Mouse (Mus musculus) CH12.LX (cell line): ENCODE measurements around the gene Defb36. TPM values are rescaled to one million over a fixed set of nuclear protein-coding genes. Genes with fewer than 3 reads are reported as not detected.

Experiments
- DNase-seq: peaks from one replicate; pipeline ENCODE4 v3.0.0-alpha.2; 2013; ENCODE audit errors: extremely low read depth
- H3K27ac ChIP-seq: 2 replicates; pipeline ENCODE4 v1.5.1; 2012; ENCODE audit warnings: low read depth, mild to moderate bottlenecking, control low read depth, moderate library complexity; ENCODE audit not compliant: insufficient read depth
- H3K27me3 ChIP-seq: replicated peaks from 2 replicates; pipeline ENCODE3; 2012; ENCODE audit warnings: inconsistent platforms
- H3K36me3 ChIP-seq, 2 experiments: replicated peaks in 1 of 2; 2 replicates each; pipeline versions ENCODE3 to v1.6.1; 2012; ENCODE audit warnings: inconsistent platforms in 1 of 2, low read length in 1 of 2, mild to moderate bottlenecking in 1 of 2, mixed read lengths in 1 of 2, moderate library complexity in 1 of 2; ENCODE audit not compliant: control insufficient read depth in 1 of 2, insufficient read depth in 1 of 2
- H3K4me1 ChIP-seq, 2 experiments: 2 replicates each; pipeline ENCODE4 v1.6.1; 2012; ENCODE audit warnings: inconsistent platforms in 1 of 2, moderate library complexity in 1 of 2; ENCODE audit not compliant: insufficient read depth in 2 of 2, control insufficient read depth in 1 of 2
- H3K4me2 ChIP-seq: 2 replicates; pipeline ENCODE4 v1.6.1; 2012; ENCODE audit warnings: low read depth, mild to moderate bottlenecking, control low read depth; ENCODE audit not compliant: poor library complexity, insufficient read depth, severe bottlenecking
- H3K4me3 ChIP-seq, 3 experiments: fragments of 150-350 bp in 1 of 3; sonication (generic) in 1 of 3; replicated peaks in 1 of 3; 2 replicates each; pipeline versions ENCODE3 to v1.5.1; 2011 to 2012; ENCODE audit warnings: low read depth in 2 of 3, low read length in 2 of 3, mild to moderate bottlenecking in 2 of 3, moderate library complexity in 2 of 3, control low read depth in 1 of 3, improper control_type of control experiment in 1 of 3, inconsistent platforms in 1 of 3, mixed read lengths in 1 of 3; ENCODE audit not compliant: poor library complexity in 1 of 3
- H3K79me2 ChIP-seq: replicated peaks from 2 replicates; pipeline ENCODE4 v1.6.1; 2012; ENCODE audit warnings: mild to moderate bottlenecking, moderate library complexity; ENCODE audit not compliant: control insufficient read depth, poor library complexity, insufficient read depth, severe bottlenecking; ENCODE audit errors: extremely low read depth
- H3K9ac ChIP-seq: 2 replicates; pipeline ENCODE4 v1.6.1; 2012; ENCODE audit warnings: low read depth, mild to moderate bottlenecking, control low read depth, moderate library complexity; ENCODE audit not compliant: insufficient read depth
- H3K9me3 ChIP-seq: replicated peaks from 2 replicates; pipeline ENCODE3; 2012; ENCODE audit warnings: low read length, inconsistent platforms, mixed read lengths
- BHLHE40 ChIP-seq: IDR thresholded peaks from 2 replicates; pipeline ENCODE4 v1.6.1; 2011; ENCODE audit warnings: mild to moderate bottlenecking, low read depth, low read length, improper control_type of control experiment
- CHD2 ChIP-seq: IDR thresholded peaks from 2 replicates; pipeline ENCODE4 v1.6.1; 2011; ENCODE audit warnings: low read length, improper control_type of control experiment
- CTCF ChIP-seq, 2 experiments: IDR thresholded peaks in 1 of 2; conservative IDR thresholded peaks in 1 of 2; 2 replicates each; pipeline ENCODE4 v1.5.1; 2011 to 2012; ENCODE audit warnings: low read depth in 2 of 2, low read length in 2 of 2, improper control_type of control experiment in 1 of 2, inconsistent platforms in 1 of 2, mild to moderate bottlenecking in 1 of 2, moderate library complexity in 1 of 2
- E2F4 ChIP-seq: IDR thresholded peaks from 2 replicates; pipeline ENCODE4 v1.6.1; 2011; ENCODE audit warnings: low read depth, low read length, improper control_type of control experiment; ENCODE audit not compliant: insufficient replicate concordance
- EP300 ChIP-seq: IDR thresholded peaks from 2 replicates; pipeline ENCODE4 v1.6.1; 2011; ENCODE audit warnings: low read length, improper control_type of control experiment
- GABPA ChIP-seq: IDR thresholded peaks from 2 replicates; pipeline ENCODE4 v1.6.1; 2012; ENCODE audit warnings: low read depth, low read length, improper control_type of control experiment, inconsistent platforms; ENCODE audit not compliant: insufficient replicate concordance
- HCFC1 ChIP-seq: IDR thresholded peaks from 2 replicates; pipeline ENCODE4 v1.6.1; 2012; ENCODE audit warnings: low read depth, mild to moderate bottlenecking, inconsistent platforms, low read length, improper control_type of control experiment
- IRF4 ChIP-seq: IDR thresholded peaks from 2 replicates; pipeline ENCODE4 v1.6.1; 2014; ENCODE audit warnings: low read depth, mild to moderate bottlenecking, inconsistent platforms, low read length, improper control_type of control experiment
- JUND ChIP-seq: conservative IDR thresholded peaks from 2 replicates; pipeline ENCODE4 v1.6.1; 2011; ENCODE audit warnings: low read depth, low read length, improper control_type of control experiment
- KAT2A ChIP-seq: IDR thresholded peaks from 2 replicates; pipeline ENCODE4 v1.6.1; 2012; ENCODE audit warnings: low read length, improper control_type of control experiment, inconsistent platforms; ENCODE audit not compliant: insufficient replicate concordance
- MXI1 ChIP-seq: IDR thresholded peaks from 2 replicates; pipeline ENCODE4 v1.6.1; 2011; ENCODE audit warnings: mild to moderate bottlenecking, low read depth, low read length, improper control_type of control experiment
- NELFE ChIP-seq: IDR thresholded peaks from 2 replicates; pipeline ENCODE4 v1.6.1; 2011; ENCODE audit warnings: low read depth, low read length, improper control_type of control experiment
- SMC3 ChIP-seq: IDR thresholded peaks from 2 replicates; pipeline ENCODE4 v1.6.1; 2011; ENCODE audit warnings: low read depth, low read length, improper control_type of control experiment
- TCF12 ChIP-seq: IDR thresholded peaks from 2 replicates; pipeline ENCODE4 v1.6.1; 2014; ENCODE audit warnings: low read depth, mild to moderate bottlenecking, inconsistent platforms, low read length, improper control_type of control experiment
- USF1 ChIP-seq: IDR thresholded peaks from 2 replicates; pipeline ENCODE4 v1.6.1; 2014; ENCODE audit warnings: low read depth, mild to moderate bottlenecking, inconsistent platforms, low read length, improper control_type of control experiment
- ZNF384 ChIP-seq: IDR thresholded peaks from 2 replicates; pipeline ENCODE4 v1.6.1; 2012; ENCODE audit warnings: low read depth, low read length, improper control_type of control experiment, inconsistent platforms
- dilution Hi-C: fragments of 300-500 bp; cut with MboI; formaldehyde crosslinking; loops from 2 replicates; pipeline ENCODE4 v1.14.3; 2020; ENCODE audit warnings: low sequenced_read_pairs; ENCODE audit not compliant: extremely low pct_unique_long_range_greater_than_20kb, extremely low pct_ligation_motif_present
- in situ Hi-C: fragments of 300-500 bp; cut with MboI; formaldehyde crosslinking; loops from 3 replicates; pipeline ENCODE4 v1.14.3; 2019; ENCODE audit warnings: low sequenced_read_pairs, low pct_ligation_motif_present, low pct_unique_long_range_greater_than_20kb, mixed read lengths
- polyA plus RNA-seq: library from polyadenylated mRNA; unstranded; fragments of >175 nt; gene quantifications from 2 replicates; pipeline ENCODE4 v1.2.1, GENCODE M21; 2012; ENCODE audit warnings: low read depth; ENCODE audit not compliant: insufficient read length
- total RNA-seq, 2 experiments: library from RNA; depleted of rRNA; stranded (reverse); fragments of 300-350 nt in 1 of 2; fragments of >200 nt in 1 of 2; gene quantifications; 2 replicates each; pipeline ENCODE4 v1.2.3; 2012 to 2014

Defb36 gene
- not detected in 2 replicates for total RNA-seq (2012; rRNA removed)
- total RNA-seq (2014; rRNA removed): not detected in 2 replicates
- not detected in 2 replicates for polyA plus RNA-seq

GRCm38 (mm10) chr2:152604057-152604456 is at the start of gene Defb36:
Defb36 (plus strand) TSS chr2:152604327.
- TF ChIP-seq JUND (no peak), SMC3 (peak; percentile 38; the same call in 1 of the 2 replicates), MXI1 (no peak), EP300 (no peak), USF1 (no peak), CTCF (conservative IDR thresholded peaks at IDR 0.05 in 1 of 2, IDR thresholded peaks at IDR 0.05 in 1 of 2; ENCODE audit: low read depth in 2 of 2, low read length in 2 of 2) (peak; percentile 26 to 69; a peak in 3 of 4 replicates), CHD2 (no peak), BHLHE40 (no peak), HCFC1 (no peak), KAT2A (no peak), TCF12 (no peak), GABPA (no peak), NELFE (no peak)
- TF ChIP-seq, all 38 proteins: peak for 2

DNA sequence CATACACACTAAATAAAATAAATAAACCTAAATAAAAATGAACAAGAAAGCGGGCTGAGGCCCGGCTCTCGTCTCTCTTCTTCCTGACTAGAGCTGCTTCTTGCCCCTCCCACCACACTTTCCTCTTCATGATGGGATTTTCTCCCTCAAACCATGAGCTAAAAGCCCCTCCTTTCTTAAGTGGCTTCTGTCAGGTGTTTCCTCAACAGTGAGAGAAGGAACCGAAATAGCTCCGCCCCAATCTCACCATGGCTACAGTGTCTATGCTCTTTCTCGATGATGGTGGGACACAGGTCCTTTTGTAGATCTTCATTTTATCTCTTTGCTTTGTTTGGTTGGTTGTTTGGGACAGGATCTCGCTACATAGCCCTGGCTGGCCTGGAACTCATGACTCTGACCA is 47.5 kb upstream of the Defb36 start:
- Histone ChIP-seq H3K4me1 (peaks cover 0 to 22% of the 10 kb centered on the region in 2 experiments; a peak in 2 of 4 replicates), H3K4me2 (no peak overlapping the region), H3K4me3 (peak overlapping the region in 1 of 3 experiments; percentile 27), H3K79me2 (no peaks in the 10 kb centered on the region), H3K36me3 (no peaks in the 10 kb centered on the region), H3K27ac (no peak overlapping the region), H3K9me3 (peaks cover 6% of the 10 kb centered on the region), H3K9ac (no peak overlapping the region), H3K27me3 (peaks cover 22% of the 10 kb centered on the region)
- DNase-seq: peak; percentile 62
- dilution Hi-C loops (no loop called here), in situ Hi-C loops (no loop called here)
- no peak for TF ChIP-seq TCF12
- no peak for TF ChIP-seq IRF4
- TF ChIP-seq KAT2A: no peak
- TF ChIP-seq E2F4: no peak
- TF ChIP-seq ZNF384: no peak
- TF ChIP-seq CHD2: no peak

More at GRCm38 (mm10) chr2:152604057-152604456, at the start of gene Defb36:
- H3K9me3 ChIP-seq: peaks cover 13% of the 10 kb centered on the region
- H3K27me3 ChIP-seq: peaks cover 7% of the 10 kb centered on the region
- no peak within 1 kb of the TSS for H3K27ac ChIP-seq
- no peak within 1 kb of the TSS for H3K4me2 ChIP-seq
- no peak within 1 kb of the TSS for H3K9ac ChIP-seq
- no peaks in the 10 kb centered on the region for H3K79me2 ChIP-seq
- no peak within 1 kb of the TSS for H3K4me3 ChIP-seq
- dilution Hi-C loops: no loop called here
- in situ Hi-C loops: no loop called here
- H3K36me3 ChIP-seq: no peaks in the 10 kb centered on the region
- peak; percentile 37 for DNase-seq
- H3K4me1 ChIP-seq: peaks cover 0 to 2% of the 10 kb centered on the region in 2 experiments; a peak in 1 of 4 replicates
